Mouse (Mus musculus): Measurements from ENCODE around the gene Naglu.

Gene Naglu

GRCm38 (mm10) chr11:101057860-101058259 is 12.0 kb upstream of the Naglu start:
- DNase-seq (ENCODE audit: low spot score), result peak; percentile 89

GRCm38 (mm10) chr11:101058726-101059125 is 11.1 kb upstream of the Naglu start:
- peak; percentile 7 for DNase-seq (ENCODE audit: low spot score)

- no peak for DNase-seq (ENCODE audit: low spot score)
Observed at GRCm38 (mm10) chr11:101059473-101059872, 10.3 kb upstream of the Naglu start.

- DNase-seq (ENCODE audit: low spot score), result peak; percentile 8
Observed at GRCm38 (mm10) chr11:101060126-101060525, 9.7 kb upstream of the Naglu start.

GRCm38 (mm10) chr11:101061049-101061448 is 8.8 kb upstream of the Naglu start:
- no peak for DNase-seq (ENCODE audit: low spot score)

GRCm38 (mm10) chr11:101062165-101062884 is 7.5 kb upstream of the Naglu start:
- no peak for DNase-seq (ENCODE audit: low spot score)

- DNase-seq (ENCODE audit: low spot score), result peak; percentile 11
Observed at GRCm38 (mm10) chr11:101062971-101063675, 6.7 kb upstream of the Naglu start.

GRCm38 (mm10) chr11:101063676-101064327 is 6.0 kb upstream of the Naglu start:
- DNase-seq (ENCODE audit: low spot score), result peak; percentile 33

GRCm38 (mm10) chr11:101064462-101064861 is 5.3 kb upstream of the Naglu start:
- peak; percentile 5 for DNase-seq (ENCODE audit: low spot score)

GRCm38 (mm10) chr11:101065002-101065401 is 4.8 kb upstream of the Naglu start:
- no peak for DNase-seq (ENCODE audit: low spot score)

- peak; percentile 90 for DNase-seq (ENCODE audit: low spot score)
Observed at GRCm38 (mm10) chr11:101066549-101067412, 3.0 kb upstream of the Naglu start.

GRCm38 (mm10) chr11:101070189-101070527 is 346 bp downstream of the Naglu start:
- DNase-seq (ENCODE audit: low spot score), result no peak

GRCm38 (mm10) chr11:101070987-101071386 is 1.2 kb downstream of the Naglu start:
- no peak for DNase-seq (ENCODE audit: low spot score)

- no peak for DNase-seq (ENCODE audit: low spot score)
Observed at GRCm38 (mm10) chr11:101071810-101072428, 2.1 kb downstream of the Naglu start.

GRCm38 (mm10) chr11:101078121-101078520 is 8.3 kb downstream of the Naglu start, which contains the start of gene Hsd17b1:
Hsd17b1 (plus strand) TSS chr11:101078411.
- DNase-seq (ENCODE audit: low spot score), result no peak

GRCm38 (mm10) chr11:101079746-101080145 is 9.9 kb downstream of the Naglu start:
- DNase-seq (ENCODE audit: low spot score), result peak; percentile 5

GRCm38 (mm10) chr11:101080421-101080820 is 10.6 kb downstream of the Naglu start:
- DNase-seq (ENCODE audit: low spot score), result no peak

GRCm38 (mm10) chr11:101081659-101082058 is 11.8 kb downstream of the Naglu start:
- DNase-seq (ENCODE audit: low spot score), result no peak

GRCm38 (mm10) chr11:101082208-101083082 is 12.6 kb downstream of the Naglu start, which contains the start of gene Coasy:
Coasy (plus strand) TSS chr11:101082565.
- DNase-seq (ENCODE audit: low spot score), result peak; percentile 93

- DNase-seq (ENCODE audit: low spot score), result no peak
Observed at GRCm38 (mm10) chr11:101083083-101083697, 13.4 kb downstream of the Naglu start.

Data from embryo, embryonic 10.5 days (tissue).